Mouse (Mus musculus): ENCODE results near the gene Tcp11x2.

The Tcp11x2 gene

DNA sequence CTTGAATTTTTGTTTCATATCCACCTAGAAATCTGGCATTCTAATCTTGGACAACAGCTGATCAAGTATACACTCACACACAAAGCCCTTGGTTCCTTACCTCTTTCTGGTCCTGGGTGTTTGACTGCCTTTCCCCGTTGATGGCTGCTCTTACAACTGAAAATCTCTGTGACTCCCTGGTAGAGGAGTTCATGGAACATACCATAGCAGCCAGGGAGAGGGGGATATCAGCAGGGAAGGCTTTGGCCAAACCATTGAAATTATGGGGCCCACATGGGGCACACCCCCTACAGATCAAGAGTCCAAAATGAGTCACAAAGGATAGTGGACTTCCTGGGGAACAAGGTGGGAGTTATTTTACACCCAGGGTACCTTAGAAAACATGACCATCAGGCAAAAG, at the start of gene Tcp11x2:
Gene Tcp11x2 (minus strand): TSS at position 158 of the 400 bp plus-strand sequence.
- DNase-seq = no peak

DNA sequence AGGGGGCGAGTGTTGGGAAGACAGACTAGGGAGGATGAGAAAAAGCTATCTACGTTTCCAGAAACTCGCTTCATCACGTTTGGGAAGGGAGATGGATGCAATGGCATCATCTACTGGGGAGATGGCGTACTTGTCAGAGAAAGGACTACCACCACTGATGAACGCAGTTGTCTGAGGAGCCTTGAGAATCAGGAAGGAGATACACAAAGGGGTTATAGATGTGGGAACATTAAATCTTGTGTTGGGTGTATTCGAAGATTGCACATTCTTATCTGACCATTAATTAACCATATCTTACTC, 49.4 kb upstream of the Tcp11x2 start:
- DNase-seq = no peak

GRCm38 (mm10) chrX:135742304-135743055, 48.9 kb upstream of the Tcp11x2 start, which contains the start of the genes Armcx5 and Gprasp1:
TSS of gene Armcx5 (plus strand) at chrX:135742733.
TSS of gene Gprasp1 (plus strand) at chrX:135742733.
- DNase-seq = peak; percentile 92

DNA sequence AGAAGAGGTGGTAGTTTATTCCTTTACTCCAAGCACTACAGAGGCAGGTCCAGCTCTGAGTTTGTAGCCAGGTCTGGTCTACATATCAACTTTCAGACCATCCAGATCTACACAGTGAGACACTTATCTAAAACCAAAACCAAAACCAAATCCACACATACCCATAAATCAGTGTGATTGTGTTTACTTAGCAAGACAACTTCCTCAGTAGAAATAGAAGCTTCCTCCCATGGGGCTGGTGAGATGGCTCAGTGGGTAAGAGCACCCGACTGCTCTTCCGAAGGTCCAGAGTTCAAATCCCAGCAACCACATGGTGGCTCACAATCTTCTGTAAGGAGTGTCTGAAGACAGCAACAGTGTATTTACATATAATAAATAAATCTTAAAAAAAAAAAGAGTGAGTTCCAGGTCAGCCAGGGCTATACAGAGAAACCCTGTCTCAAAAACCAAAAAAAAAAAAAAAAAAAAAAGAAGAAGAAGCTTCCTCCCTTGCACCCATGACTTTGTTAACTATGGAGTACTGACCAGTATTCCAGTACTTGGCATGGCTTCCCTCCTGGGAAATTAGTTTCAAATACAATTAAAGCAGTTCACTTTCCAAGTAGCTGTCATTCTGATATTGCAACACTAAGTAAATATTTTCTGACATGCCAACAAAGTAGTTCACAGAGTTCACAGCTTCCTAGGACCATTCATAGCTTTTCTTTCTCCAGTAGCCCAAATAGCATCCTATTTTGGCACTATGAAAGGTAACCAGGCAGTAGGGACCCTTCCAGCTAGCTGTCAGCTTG, 45.3 kb upstream of the Tcp11x2 start:
- peak; percentile 26 for DNase-seq

GRCm38 (mm10) chrX:135725161-135725560, 31.6 kb upstream of the Tcp11x2 start, which contains the start of gene Tmsb15a:
TSS of gene Tmsb15a (minus strand) at chrX:135725261.
- DNase-seq = no peak

DNA sequence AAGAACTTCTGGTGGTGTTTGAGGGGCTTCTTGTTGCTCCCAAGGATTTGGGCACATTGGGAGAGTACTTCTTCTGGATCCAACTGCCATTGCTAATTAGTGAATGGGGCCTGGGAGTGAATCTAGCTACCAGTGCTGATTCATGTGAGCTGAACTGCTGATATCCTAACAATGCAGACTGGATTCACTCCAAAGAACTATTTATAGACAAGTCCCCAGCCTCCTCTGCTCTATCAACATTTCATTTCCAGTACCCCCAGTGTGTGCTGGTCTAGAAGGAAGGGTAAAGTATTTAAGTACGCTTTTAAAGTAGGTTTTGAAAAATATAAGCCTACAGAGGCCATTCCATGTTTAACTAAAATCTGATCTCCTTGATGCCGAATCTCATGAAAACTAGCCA, 19.3 kb upstream of the Tcp11x2 start:
- no peak for DNase-seq

DNA sequence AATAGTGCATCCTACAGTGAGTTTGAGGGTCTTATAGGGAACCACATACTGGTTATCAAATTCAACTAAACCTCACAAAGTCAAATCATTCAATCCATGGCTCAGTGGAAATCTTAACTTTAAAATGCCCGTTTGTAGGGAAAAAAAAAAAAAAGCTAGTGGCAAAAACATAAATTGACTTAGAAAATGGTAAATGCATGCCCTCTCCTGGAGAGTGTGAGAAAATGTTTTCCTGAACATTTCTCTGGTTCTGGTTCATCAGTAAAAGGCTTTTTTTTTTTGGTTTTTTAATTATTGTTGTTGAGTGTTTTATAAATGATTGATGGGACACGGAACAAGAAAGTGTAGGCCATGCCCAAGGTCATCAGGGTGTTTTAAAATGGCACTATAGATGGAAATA, 10.8 kb upstream of the Tcp11x2 start:
- no peak for DNase-seq

- DNase-seq = no peak
These were observed 9.5 kb upstream of the Tcp11x2 start for GRCm38 (mm10) chrX:135703111-135703510.

- no peak for DNase-seq
These were observed 5.8 kb downstream of the Tcp11x2 start for GRCm38 (mm10) chrX:135687802-135688201.

GRCm38 (mm10) chrX:135681858-135682257, 11.7 kb downstream of the Tcp11x2 start:
- no peak for DNase-seq

- peak; percentile 19 for DNase-seq
These were observed 41.3 kb downstream of the Tcp11x2 start for GRCm38 (mm10) chrX:135652173-135652772.

GRCm38 (mm10) chrX:135627605-135628004, 66.0 kb downstream of the Tcp11x2 start, which contains the start of gene Prame:
TSS of gene Prame (minus strand) at chrX:135627705.
- DNase-seq = no peak
